Mouse (Mus musculus) adrenal gland, adult 2 months (tissue): ENCODE measurements around the gene 1700057G04Rik. TPM values are rescaled to one million over a fixed set of nuclear protein-coding genes. Genes with fewer than 3 reads are reported as not detected.
A peak's percentile ranks its signal among the peaks of the same experiment; 100 is the strongest.

ENCODE experiments used
- DNase-seq: peaks from one replicate; pipeline ENCODE4 v3.0.0; 2021
- long read RNA-seq: library from polyadenylated mRNA; stranded (forward); transcript quantifications from one replicate; pipeline ENCODE4 v2.0.0, GENCODE M21; 2021
- polyA plus RNA-seq: library from polyadenylated mRNA; depleted of rRNA; stranded (reverse); fragments of >200 nt; gene quantifications from 2 replicates; pipeline ENCODE4 v1.2.3, GENCODE M21; 2012; rRNA removed
- total RNA-seq, 2 experiments: library from RNA; stranded (reverse); gene quantifications; 2 replicates each; pipeline ENCODE4 v1.2.3; 2021

1700057G04Rik gene
- total RNA-seq (not detected), polyA plus RNA-seq (not detected in 2 replicates)
- long read RNA-seq, result 0 reads

GRCm38 (mm10) chr9:92309077-92309476 is at the start of gene 1700057G04Rik:
Gene 1700057G04Rik (plus strand): TSS chr9:92309377.
- no peak for DNase-seq

DNA sequence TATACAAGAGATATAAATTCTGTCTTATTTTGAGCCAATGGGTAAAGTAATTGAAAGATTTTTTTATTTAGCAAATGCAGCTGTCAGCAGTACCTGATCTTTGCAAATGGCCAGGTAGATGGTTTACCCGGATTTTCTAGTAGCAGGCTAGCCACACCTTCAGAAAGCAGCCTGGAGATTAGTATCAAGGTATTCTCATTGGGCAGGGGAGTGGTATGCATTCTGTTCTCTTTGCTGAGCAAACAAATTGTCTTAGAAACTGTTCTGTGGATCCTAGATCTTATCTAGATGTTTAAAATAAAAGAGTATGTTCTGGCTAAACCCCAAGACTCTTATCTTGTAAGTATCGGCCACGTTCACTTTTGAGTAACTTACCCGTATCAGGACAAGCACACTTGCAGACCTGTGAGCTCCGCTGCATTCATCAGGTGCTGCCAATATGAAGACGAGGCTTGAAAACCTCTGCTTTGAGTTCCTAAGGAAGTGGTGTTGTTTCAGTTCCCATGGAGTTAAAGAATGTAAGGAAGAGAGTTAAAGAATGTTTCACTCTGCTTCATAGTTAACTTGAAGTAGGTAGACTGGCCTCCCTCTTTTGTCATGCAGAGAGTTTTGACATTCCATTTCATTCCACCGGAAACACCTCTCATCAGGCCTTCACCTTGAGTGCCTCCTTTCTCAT is 48.6 kb upstream of the 1700057G04Rik start:
- DNase-seq, result no peak

DNA sequence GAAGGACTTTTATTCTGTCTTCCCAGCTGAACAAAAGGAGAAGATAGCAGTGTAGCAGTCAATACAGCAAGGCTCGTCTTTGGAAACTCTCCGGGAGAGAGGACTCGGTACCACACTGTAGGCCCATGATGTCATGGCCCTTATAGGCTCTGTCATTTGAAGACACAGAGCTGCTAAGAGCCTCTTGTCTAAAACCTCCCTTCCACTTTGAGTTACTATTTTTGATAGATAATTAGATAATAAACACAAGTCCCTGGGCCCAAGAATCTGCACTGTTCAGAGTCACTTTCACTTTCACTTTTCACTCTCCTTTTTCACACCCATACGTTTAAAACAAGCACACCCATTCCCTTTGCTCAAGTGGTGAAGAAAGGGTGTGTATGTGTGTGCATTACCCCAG is 43.5 kb upstream of the 1700057G04Rik start:
- DNase-seq, result no peak

- DNase-seq, result no peak
Measured at GRCm38 (mm10) chr9:92266558-92267171, 42.5 kb upstream of the 1700057G04Rik start.

GRCm38 (mm10) chr9:92267732-92268131 is 41.4 kb upstream of the 1700057G04Rik start:
- no peak for DNase-seq

- no peak for DNase-seq
Measured at GRCm38 (mm10) chr9:92269829-92270404, 39.3 kb upstream of the 1700057G04Rik start.

- DNase-seq, result peak; percentile 81
Measured at GRCm38 (mm10) chr9:92270927-92271326, 38.2 kb upstream of the 1700057G04Rik start.

DNA sequence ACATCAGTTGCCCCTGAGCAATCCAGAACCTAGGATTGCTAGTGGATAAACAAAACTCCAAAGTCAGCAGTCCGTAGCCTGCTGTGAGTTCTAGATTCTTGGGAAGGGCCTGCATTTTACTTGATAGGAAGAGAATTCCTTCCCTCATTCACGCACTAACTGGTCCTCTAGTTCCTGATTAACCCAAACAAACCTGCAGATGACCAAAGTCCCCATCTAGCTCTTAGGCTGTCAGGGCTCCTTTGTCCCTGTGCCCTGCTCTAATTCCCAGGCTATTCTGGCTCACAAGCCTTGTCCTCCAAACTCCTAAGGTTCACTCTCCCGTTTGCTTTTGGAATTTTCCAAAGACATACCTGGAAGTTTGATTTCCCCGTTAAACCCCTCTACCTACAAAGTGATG is 36.5 kb upstream of the 1700057G04Rik start:
- no peak for DNase-seq

- no peak for DNase-seq
Measured at GRCm38 (mm10) chr9:92273271-92273670, 35.9 kb upstream of the 1700057G04Rik start.

DNA sequence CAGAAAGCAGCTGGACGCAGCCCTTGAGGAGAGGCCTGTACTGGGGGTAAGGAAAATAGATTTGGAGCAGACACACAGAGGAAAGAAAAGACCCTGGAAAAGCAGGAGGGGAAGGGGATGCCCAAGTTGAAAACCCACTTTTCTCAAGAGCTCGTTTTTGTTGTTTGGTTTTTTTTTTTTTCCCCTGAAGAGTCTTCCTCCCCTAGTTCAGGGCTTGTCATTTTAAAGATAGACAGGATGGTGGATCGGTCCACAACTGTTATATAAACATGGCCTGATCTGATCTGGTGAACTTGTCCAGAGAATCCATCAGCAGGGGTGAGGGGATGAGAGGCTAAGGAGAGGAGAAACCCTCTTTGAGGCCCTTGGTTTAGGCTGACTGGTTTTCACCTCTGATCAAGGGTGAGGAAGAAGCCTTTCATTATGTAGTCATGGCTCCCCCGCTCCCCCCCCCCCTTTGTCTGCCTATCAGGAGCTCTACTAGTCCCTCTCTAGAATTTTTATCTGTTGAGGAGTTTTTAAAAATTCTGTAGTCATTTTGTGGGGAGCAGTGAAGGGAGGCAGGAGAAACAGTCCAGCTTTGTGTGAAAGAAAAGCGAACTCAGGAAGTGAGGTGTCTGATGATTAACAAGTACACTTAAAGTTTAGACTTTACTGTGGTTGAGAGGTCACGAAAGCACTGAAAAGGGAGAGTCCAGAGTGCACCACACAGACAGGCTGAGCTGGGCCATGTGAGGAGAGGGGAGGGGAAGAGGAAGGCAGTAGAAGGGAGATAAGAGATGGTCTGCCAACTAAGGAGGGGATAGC is 35.0 kb upstream of the 1700057G04Rik start:
- DNase-seq, result no peak

- peak; percentile 45 for DNase-seq
Measured at GRCm38 (mm10) chr9:92275486-92276207, 33.5 kb upstream of the 1700057G04Rik start, which contains the start of gene Plscr2. Gene Plscr2 (plus strand): TSS chr9:92275602.

- DNase-seq, result no peak
Measured at GRCm38 (mm10) chr9:92276360-92276759, 32.8 kb upstream of the 1700057G04Rik start.

GRCm38 (mm10) chr9:92280048-92280447 is 29.1 kb upstream of the 1700057G04Rik start:
- DNase-seq, result no peak

GRCm38 (mm10) chr9:92282563-92283171 is 26.5 kb upstream of the 1700057G04Rik start:
- DNase-seq, result no peak

DNA sequence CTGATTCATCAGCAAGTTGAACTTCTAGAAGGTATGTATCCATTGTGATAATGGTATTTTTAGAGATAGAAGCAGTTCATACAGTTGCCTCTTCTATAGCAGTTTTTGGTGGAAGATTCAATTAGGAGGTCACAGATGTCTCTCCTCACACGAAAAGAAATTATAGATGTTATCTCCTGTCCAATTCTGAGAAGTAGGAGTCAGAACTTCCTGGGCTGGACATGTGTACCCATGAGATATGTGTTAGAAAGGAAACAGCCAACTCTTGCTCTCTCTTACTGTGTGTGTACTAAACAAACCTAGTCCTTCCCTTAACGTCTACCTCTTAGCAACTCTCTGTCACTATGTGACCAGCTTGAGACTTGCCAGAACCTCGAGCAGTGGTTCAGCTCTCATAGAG is 19.5 kb upstream of the 1700057G04Rik start:
- DNase-seq, result no peak

- DNase-seq, result no peak
Measured at GRCm38 (mm10) chr9:92292169-92292568, 17.0 kb upstream of the 1700057G04Rik start.

DNA sequence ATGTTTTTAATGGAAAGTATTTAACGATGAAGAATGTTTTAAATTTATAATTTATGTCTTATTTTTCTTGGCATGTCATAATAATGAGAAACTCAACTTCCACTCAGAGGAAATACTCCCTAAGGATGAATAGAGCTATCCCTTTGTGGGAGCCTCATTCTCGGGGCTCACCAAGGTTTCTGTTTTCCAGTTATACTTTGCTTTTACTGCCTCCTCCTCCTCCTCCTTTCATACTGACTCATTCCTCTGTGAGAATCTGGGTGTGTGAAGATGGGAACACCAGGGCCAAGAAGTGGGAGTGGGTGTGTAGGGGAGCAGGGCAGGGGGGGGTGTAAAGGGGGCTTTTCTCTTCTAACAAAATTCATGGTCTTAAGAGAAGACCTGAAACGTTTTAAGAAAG is 16.3 kb upstream of the 1700057G04Rik start:
- no peak for DNase-seq

DNA sequence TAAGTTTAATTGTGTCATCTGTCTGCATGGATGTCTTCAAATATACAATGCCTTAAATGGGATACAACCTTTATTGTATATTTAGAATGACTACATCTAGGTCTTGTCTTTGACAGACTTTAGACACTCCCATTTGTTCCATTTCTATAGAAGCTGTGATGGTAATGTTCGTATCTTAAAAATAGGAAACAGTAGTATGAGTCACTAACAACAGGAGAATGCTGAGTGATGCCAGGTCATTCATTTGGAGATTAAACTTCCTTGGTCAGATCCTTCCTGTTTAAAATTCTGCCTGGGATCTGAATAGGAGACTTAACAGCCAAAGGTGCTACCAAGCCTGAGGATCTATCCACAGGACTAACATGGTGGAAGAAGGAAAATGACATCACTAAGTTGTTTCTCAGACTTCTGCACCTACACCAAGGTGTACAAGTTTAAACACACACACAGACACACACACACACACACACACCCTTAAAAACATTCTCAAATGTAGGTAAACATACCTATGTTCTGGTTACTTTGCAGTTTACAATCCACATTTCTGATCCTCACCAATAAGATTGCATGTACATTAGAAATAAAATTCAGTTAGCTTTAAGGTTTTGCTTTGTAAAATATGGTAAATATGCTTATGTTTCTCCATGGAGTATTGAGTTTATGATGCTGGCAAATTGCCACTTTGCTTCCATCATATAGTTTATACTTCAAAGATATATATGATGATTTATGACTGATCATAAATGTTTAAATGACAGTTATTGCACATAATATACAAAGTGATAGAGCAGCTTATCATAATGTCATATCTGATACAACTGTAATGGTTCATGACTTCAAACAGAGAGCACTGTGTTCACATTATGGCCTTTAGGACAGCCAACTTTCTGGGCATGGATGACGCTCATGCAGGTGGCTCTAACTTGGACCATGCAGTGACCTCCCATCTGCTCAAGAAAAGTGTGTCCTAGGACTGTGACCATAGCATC is 15.3 kb upstream of the 1700057G04Rik start:
- no peak for DNase-seq

- no peak for DNase-seq
Measured at GRCm38 (mm10) chr9:92298288-92298687, 10.9 kb upstream of the 1700057G04Rik start.

- no peak for DNase-seq
Measured at GRCm38 (mm10) chr9:92301213-92301612, 8.0 kb upstream of the 1700057G04Rik start.
